Mouse (Mus musculus): ENCODE results near the gene Mcfd2. TPM values are rescaled to one million over a fixed set of nuclear protein-coding genes. Genes with fewer than 3 reads are reported as not detected.
"Not testable (repeated sequence)": the region's sequence is repeated elsewhere in the genome, so short reads cannot be mapped to it uniquely, and the experiment has no call there.

The Mcfd2 gene
- total RNA-seq (2015) (41.7 and 41.8 TPM in 2 replicates), total RNA-seq (2017) (111 and 130 TPM in 2 replicates)

DNA sequence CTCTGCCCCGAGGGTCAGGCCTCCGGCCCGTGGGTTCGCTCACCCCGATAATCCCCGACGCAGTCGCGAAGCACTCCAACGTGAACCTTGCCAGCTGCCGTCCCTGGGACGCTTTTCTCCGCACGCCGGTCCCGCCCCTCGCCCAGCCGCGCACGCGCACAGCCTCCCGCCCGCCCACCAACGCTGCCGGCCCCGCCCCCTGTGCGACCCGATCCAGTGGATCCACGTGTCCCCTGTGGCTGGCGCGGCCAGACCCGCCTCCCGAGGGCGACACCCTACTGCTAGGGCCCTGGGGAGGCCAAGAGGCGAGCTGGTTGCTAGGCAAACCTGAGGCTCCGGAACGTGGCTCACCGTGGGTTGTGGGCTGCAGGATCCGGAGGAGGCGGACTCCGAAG lies at the start of gene Mcfd2:
Mcfd2 (minus strand) TSS at position 144 of the 395 bp plus-strand sequence.
- peak; percentile 96 for ATAC-seq (replicated peaks; ENCODE audit: poor library complexity)

DNA sequence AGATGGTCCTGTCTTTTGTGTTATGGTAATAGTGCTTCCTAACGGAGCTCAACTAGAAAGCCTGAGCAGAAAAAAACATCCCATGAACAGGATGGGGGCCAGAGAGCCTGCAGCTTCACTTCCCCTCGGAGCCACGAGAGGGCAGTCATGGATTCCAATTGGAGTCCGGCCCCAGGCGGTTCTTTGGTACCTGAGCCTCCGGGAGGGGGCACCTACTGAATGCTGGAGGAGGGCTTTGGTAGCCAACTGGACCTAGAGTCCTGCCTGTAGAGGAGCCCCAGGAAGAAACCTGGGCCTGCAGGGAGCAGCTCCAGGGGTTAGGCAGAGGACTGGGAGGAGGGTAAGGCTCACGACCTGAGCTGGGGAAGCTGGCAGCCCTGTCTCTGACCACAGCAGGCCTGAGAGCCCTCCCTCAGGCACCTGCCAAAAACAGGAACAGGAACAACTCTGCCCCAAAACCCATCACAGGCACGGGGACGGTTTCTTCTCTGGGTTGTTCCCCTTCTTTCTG lies 49.3 kb upstream of the Mcfd2 start:
- peak; percentile 79 for ATAC-seq (replicated peaks; ENCODE audit: poor library complexity)

DNA sequence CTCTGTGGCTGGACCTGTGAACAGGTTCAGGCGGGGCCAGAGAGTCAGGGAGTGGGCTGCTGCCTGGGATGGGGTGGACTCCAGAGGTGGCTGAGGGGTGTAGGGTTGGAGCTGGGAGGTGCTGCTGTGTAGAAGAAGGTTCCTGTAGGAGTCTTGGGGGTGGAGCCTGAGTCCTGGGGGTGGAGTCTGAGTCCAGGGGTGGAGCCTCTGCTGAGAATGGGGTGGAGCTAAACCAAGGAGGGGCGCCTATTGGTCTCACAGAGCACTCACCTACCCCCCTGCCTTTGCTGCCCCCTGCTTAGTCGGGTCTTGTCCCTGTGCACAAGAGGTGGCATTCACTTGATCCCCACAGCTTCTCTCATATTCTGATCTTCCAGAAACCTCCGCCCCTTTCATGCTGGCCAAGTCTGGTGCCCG lies 48.8 kb upstream of the Mcfd2 start:
- ATAC-seq (replicated peaks; ENCODE audit: poor library complexity) = peak; percentile 69

DNA sequence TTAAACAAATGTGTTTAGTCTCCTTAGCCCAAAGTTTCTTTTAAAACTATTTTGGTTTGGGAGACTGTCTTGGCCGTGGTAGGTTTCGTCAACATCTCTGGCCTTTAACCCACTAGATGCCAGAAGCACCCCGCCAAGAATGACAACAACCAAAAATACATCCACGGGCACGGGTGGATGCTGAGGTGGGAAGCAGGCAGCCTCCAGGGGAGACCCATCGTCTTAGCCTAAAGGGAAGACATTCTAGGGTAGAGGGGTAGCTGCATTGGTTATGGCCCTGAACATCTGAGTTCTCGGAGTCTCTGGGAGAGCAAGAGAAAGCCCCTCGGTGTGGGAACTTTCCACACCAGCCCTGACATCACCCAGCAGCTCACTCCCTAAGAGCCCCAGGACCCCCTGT lies 48.4 kb upstream of the Mcfd2 start:
- no peak for ATAC-seq (replicated peaks; ENCODE audit: poor library complexity)

DNA sequence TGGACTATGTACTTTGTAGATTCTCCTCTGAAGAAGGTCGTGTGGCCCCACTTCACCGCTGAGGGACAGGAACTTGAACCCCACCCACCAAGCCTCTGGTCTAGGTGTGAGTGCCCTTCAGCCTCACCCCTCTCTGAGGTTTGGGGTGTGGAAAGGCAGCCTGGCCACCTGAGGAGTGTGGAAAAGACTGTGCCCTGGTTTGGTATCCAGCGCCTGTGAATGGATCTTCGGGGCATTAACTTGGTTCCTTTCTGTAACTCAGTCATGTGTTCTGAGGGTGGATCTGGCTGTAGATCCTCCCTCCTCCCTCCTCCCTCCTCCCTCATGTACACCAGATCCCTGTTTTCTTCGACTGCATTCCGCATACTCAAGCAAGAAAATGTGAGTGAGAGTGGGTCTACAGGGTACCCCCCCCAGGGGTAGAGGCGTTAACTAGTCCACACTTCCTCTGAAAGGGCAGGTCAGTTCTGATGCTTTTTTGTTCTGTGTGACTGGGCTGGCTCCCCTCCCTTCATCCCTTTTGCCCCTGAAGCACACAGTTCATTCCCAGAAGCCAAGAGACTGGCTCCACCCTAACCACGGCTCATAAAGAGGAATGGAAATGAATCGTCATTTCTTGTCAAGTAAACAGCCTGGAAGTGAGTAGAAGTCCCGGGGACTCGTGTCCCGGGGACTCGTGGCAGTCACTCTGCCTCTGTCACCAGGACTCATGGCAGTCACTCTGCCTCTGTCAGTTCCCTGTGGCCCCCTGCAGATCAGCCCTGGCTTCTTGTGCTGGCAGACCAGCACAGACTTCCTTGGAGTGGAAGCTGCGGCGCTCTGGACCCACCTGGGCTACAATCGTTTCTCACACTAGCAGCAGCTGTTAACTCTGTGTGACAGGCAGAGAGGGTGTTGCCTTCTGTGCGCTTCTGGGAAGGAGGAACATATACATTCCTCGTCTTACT lies 47.5 kb upstream of the Mcfd2 start:
- no peak for ATAC-seq (replicated peaks; ENCODE audit: poor library complexity)

DNA sequence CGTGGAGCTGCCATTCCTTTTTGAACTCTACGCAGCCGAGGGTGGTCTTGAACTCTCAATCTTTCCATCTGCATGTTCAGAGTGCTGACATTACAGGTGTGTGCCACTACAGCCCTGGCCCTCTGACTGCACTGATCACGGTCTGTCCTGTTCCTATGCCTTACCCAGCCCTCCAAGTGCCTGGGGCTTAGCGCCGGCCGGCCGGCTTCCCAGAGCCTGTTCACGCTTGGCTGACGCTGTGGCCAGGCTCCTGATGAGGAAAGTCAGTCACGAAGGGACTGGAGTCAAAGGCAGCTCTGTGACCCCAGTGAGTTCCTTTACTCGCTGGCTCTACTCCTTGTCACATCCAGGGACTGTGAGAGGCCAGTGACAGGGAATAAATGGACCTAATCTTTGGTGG lies 46.6 kb upstream of the Mcfd2 start:
- ATAC-seq (replicated peaks; ENCODE audit: poor library complexity) = no peak

DNA sequence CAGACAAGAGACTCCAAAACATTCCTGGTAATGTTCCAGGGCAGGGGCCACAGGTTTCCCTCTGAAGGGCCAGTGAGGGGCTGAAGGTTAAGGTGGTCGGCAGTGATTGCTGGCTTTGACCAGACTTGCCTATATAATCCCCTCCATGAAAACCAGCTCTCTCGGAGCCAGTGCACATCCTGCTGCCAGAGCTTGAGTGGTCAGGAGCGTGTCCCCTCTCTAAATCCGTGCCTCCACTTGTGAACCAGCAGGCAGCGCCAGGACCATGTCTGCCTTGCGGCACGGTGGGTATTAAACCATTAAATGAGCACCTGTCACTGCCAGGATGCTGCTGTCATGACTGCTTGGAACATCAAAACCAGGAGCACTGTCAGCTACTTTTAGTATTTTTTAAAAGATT lies 44.8 kb upstream of the Mcfd2 start:
- no peak for ATAC-seq (replicated peaks; ENCODE audit: poor library complexity)

DNA sequence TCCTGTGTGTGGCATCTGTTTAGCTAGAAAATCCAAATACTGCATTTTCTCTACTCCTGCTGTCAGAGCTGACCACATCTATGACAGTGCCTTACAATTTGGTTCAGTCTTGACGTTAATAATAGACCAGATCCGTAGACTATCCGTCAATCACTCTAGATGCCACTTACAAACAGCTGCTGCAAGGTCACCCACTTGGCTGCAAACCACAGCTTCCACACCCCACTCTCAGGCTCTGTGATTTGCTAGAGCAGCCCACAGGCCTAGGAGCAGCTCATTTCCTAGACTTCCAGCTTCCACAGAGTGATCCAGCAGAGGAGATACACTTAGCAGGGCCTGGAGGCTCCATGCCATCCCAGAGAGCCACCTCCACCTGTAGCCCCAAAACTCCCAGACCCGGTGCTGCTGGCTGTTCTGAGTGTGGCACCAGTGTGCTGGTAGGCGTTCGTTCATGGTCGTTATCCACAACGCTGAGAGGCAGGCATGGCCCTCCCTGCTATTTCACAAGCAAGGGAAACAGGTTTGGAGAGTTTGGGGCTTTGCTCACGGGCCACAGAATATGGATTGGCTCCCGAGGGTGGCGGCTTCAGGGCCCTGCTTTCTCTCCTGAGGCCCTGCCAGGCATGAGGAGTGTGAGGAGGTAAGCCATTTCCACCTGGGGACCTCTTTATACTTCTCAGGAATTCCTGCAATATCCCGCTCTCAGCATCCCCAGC lies 43.5 kb upstream of the Mcfd2 start:
- no peak for ATAC-seq (replicated peaks; ENCODE audit: poor library complexity)

DNA sequence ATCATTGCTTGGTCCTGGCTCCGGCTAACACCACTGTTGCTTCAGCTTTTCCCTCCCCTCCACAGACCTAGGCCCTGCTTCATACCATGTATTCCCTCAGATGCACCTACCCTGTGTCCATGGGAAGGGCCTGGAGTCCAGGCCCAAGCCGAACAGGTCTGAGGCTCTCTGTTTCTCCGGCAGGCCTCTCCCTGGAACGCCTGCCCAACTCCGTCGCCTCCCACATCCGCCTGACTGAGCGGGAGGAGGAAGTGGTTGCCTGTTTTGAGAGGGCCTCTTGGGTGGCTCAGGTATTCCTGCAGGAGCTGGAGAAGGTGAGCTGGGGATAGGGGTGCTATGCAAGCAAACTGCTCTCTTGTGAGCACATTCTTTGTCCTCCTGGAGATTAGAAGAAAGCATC lies 41.0 kb upstream of the Mcfd2 start:
- ATAC-seq (replicated peaks; ENCODE audit: poor library complexity) = no peak

DNA sequence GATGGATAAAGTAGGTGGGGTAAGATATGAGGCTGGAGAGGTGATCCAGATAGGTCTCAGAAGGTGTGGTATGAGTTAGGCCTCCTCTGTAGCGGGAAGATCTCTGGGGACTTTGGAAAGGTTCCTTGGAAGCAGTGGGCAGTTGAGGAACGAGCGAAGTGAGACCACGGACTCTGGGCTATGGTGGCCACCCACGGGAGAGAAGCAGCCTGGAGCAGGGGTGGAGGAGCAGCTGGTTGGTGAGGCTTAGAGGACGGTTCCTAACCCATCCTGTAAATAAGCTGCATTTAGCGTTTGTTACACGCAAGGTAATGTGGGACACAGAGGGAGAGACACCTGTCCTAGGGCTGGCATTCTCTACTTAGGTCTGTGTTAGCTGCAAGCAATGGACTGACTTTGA lies 39.3 kb upstream of the Mcfd2 start:
- ATAC-seq (replicated peaks; ENCODE audit: poor library complexity) = no peak

DNA sequence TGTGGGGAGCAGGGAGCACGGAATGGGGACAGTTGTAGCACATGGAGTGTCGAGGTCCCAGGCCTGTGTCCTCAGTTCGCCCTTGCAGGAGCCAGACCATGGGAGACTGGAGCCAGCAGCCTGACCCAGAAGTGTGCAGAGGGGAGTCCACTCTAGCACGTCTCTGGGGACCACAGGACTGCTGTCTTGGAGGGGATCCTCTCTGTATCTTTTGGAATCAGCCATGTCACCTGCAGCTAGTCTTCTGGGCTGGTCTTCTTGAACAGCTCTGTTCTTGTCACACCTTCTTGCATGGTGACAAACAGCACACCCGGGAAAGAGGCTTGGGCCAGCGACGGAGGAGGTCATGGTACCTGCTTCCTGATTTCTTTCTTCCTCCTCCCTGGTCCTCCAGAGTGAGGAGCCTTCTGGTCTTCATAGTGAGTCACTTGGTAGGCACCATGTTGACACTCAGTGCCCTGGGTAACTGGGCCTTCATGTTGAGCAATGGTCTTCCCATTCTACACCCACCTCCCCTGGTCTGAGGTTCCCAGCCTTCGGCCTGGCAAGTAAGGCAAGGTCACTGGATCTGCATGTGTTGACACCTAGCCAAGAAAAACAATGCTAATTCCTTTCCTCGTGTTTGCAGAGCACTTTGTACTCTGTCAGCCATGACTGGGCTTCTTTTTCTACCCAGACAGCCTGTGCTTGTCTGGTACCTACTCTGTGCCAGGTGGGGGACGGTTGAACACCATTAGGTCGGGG lies 38.6 kb upstream of the Mcfd2 start:
- ATAC-seq (replicated peaks; ENCODE audit: poor library complexity) = peak; percentile 62

DNA sequence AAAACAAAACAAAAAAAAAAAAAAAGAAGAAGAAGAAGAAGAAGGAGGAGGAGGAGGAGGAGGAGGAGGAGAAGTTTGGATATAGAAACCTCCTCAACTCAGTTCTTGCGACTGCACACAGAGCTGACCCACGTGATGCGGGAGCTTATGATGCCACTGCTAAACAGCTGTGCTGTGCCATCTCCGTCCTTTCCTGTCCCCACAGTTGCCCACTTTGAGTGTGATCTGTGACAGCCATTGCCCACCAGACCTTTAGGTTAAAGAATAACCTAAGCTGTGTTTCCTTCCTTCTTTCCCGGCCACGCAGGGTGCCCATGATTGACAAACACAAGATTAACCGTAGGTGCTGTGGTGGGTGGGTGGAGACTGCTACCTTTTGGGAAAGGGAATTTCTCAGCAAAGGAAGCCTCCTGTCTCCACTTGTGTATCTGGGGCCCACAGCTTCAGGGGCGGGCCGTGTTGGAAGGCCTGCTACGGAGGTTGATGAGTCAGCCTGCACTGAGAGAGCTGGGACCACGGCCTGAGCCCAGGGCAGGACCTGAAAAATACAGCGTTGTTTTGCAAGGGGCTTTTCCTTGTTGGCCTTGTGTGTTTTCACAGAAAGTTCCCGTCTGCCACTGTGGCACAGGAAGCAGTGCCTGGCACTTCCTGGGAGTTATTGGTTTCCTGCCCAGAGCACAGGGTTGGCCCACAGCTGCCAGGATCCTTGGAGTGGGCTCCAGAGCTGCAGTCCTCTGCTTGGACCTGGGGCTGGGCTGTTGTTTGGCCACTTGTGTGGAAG lies 36.5 kb upstream of the Mcfd2 start:
- ATAC-seq (replicated peaks; ENCODE audit: poor library complexity) = peak; percentile 58

DNA sequence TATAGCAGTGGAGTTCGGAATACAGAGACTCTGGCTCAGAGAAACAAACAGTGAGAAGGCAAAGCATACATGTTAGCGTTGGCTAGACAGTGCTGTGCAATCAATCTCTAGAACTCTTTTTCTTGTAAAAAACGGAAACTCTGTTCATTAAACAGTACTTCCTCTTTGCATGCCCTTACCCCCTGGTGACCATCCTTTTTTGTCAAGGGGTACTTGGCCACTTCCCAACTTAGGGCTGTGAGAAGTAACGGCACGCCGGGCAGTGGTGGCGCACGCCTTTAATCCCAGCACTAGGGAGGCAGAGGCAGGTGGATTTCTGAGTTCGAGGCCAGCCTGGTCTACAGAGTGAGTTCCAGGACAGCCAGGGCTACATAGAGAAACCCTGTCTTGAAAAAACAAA lies 35.9 kb upstream of the Mcfd2 start:
- peak; percentile 46 for ATAC-seq (replicated peaks; ENCODE audit: poor library complexity)

DNA sequence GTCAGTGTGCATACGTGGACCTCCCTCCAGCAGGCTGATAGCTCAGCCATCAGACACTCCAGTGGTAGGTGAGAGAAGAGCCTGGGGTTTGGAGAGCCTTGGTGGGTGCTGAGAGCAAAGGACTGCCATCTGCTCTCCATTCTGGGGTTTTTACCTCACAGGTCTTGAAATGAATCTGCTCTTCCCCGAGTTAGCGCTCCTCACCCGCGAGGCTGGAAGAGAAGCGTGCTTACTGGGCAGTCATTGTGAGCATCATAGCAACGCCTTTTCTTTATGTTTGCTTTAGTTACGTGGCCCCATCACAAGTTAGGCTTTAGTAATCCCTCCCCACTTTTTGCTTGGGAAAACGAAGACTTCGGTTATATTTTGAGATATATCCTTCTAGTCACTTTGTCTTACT lies 34.6 kb upstream of the Mcfd2 start:
- ATAC-seq (replicated peaks; ENCODE audit: poor library complexity) = no peak

DNA sequence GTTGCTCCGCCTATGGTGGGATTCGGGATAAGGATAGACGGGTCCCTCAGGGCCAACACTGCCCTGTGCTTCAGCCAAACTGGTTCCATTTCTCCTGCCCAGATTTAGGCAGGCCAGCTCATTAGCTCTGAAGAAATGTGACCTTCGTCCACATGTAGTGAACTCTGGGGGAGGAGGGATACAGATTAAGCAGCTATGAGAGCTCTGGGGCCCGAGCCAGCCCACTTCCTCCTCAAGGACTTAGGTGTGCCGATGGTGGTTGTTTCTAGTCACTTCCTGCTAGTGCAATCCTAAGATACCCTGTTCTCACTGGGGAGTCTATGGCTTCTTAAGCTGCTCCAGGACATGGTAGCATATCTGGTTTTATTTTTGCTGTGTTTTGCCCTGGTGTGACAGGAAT lies 33.2 kb upstream of the Mcfd2 start:
- peak; percentile 54 for ATAC-seq (replicated peaks; ENCODE audit: poor library complexity)

DNA sequence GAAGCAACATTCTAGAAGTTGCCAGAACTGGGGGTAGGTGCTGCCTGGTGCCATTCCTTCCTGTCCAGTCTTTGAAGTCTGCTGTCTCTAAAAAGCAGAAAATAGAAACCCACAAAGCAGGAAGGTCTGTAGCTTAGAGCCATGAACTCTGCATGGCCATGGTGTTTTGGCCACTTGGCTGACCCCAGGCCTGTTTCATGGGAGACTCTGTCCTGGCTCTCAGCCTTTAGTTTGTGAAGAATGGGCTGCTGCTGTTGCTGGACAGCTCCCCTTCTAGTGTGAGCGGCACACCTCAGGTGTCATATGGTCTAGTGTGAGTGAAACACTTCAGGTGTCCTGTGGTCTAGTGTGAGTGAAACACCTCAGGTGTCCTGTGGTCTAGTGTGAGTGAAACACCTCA lies 31.0 kb upstream of the Mcfd2 start:
- ATAC-seq (replicated peaks; ENCODE audit: poor library complexity) = not testable (repeated sequence)

DNA sequence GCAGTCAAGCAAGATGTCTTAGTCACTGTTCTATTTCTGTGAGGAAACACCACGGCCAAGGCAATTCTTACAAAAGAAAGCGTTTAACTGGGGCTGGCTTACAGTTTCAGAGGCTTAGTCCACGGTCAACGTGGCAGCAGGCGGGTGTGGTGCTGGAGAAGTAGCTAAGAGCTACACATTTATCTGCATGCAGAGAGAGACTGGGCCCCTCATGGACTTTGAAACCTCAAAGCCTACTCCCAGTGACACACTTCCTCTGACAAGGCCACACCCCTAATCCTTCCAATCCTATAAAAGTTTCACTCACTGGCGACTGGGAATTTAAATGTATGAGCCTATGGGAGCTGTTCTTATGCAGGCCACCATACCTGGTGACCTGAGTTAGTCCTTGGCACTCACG lies 30.0 kb upstream of the Mcfd2 start:
- ATAC-seq (replicated peaks; ENCODE audit: poor library complexity) = no peak

DNA sequence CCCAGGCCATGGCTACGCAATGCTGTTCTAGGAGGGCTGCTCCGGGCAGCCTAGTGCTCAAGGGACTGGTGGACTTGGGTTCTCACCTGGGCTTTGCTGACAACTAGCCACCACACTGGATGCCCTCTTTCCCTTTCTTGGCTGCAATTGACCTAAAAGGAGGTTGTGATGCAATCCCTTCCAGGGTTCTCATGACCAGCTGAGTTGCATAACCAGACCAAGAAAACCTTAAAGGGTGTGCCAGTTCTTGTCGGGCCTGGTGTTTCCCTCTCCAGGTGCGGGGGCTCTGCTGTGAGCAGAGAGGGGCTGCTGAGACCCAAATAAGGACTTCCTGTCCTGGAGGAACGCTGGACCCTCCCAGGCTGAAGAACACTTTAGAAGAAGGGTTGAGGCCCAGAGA lies 27.4 kb upstream of the Mcfd2 start:
- ATAC-seq (replicated peaks; ENCODE audit: poor library complexity) = peak; percentile 79

DNA sequence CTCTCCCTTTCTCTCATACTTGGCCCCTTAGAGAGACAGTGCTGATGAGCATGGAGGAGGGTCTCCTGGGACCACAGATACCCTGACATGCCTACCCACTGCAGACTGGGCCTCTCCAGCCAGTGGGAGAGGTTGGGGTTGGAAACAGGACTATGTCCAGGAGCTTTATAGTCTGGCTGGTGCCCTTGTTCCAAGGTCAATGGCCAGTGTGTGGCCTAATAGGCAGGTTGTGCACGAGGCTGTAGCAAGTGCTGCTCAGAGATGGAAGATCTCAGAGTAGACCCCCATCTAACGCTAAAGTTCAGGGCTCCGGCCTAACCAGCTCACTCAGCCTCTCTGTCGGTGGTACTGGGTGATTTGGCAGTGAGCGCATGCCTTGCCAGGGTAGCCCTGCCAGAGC lies 26.0 kb upstream of the Mcfd2 start:
- ATAC-seq (replicated peaks; ENCODE audit: poor library complexity) = no peak

DNA sequence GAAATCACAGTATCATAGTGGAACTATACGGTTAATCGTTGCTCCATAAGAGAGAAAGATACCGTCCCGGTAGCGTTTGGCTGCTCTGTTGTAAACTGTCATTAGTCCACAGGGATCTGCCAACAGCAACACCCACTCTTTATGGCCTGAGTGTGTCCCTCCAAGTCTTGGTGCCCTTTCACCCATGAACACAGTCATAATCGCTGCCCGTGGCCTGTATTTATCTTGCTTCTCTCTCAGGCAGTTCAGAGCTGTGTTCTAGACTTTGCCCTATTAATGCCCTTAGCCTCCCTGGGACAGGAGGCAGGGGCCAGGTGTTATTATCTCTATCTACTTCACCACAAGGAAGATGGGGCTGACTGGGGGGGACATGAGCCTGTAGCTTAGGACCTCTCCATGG lies 25.3 kb upstream of the Mcfd2 start:
- ATAC-seq (replicated peaks; ENCODE audit: poor library complexity) = no peak

Data from megakaryocyte progenitor cell, adult 5-6 weeks (primary cell).